Comparison of ENCODE assay signal across 9 mouse cellular contexts in the genomic region with DNA sequence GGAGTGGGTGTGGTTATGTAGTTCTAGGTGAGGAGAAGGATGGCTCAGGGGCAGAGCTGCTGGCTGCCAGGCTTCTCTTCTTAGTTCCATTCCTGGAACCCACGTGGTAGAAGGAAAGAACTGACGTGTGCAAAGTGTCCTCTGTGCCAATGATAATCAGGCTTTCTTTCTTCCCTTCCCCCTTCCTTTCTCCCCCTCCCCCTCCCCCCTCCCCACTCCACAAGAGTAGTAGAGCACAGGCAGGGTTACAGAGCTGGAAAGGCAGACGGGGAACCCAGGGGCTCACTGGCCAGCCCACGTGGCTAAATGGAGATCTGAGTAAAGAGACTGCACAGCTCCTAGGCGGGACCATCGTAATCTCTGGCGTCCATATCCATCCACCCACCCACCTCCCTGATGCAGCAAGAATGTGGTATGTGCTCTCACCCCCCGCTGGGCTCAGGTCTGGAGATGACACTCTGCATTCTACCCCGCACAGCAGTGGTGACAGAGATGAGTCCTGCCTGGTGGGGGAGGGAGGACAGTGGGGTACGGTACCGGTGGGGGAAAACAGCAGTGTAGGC. TPM values are rescaled to one million over a fixed set of nuclear protein-coding genes. Genes with fewer than 3 reads are reported as not detected.
DNase-seq lines count a peak whose midpoint lies in the region; ATAC-seq lines count a peak whose summit lies in the region.
"Had no signal": no experiment of that assay in that cellular context is flagged by ENCODE, and none has a peak within 500 bp of the region (broad histone marks: within the 10 kb centered on the region; RNA-seq: fewer than 3 reads in every experiment).

No protein-coding gene starts in this region.

- no peaks in the 10 kb centered on the region for H3K9me3 ChIP-seq in kidney, embryonic 16.5 days (ENCODE audit: low read length)
- H3K9me3 ChIP-seq in embryonic facial prominence, embryonic 10.5 days: no peaks in the 10 kb centered on the region
- no peaks in the 10 kb centered on the region for H3K9me3 ChIP-seq in intestine, embryonic 14.5 days (ENCODE audit: control insufficient read depth, low read length)

- peaks cover 39% of the 10 kb centered on the region for H3K4me1 ChIP-seq in kidney, embryonic 16.5 days (ENCODE audit: insufficient read depth, low read length)
- peaks cover 73% of the 10 kb centered on the region for H3K4me1 ChIP-seq in embryonic facial prominence, embryonic 10.5 days
- peaks cover 22% of the 10 kb centered on the region for H3K4me1 ChIP-seq in intestine, embryonic 14.5 days (replicated peaks; ENCODE audit: control insufficient read depth, insufficient read depth, low read length)

- H3K4me2 ChIP-seq in kidney, embryonic 16.5 days (replicated peaks; ENCODE audit: low read depth, low read length): peak overlapping the region; percentile 23
- H3K4me2 ChIP-seq in intestine, embryonic 14.5 days (ENCODE audit: low read length): peak overlapping the region; percentile 26

- no peak for ATAC-seq in kidney, embryonic 16.5 days (ENCODE audit: low FRiP score, low TSS enrichment)
- no peak for ATAC-seq in intestine, embryonic 14.5 days (replicated peaks; ENCODE audit: low FRiP score, low TSS enrichment, low read depth)
- ATAC-seq in megakaryocyte, adult 5-6 weeks (ENCODE audit: poor library complexity, severe bottlenecking): no peak

- H3K27ac ChIP-seq in kidney, embryonic 16.5 days (ENCODE audit: low read length): no peak overlapping the region
- peak overlapping the region; percentile 49 for H3K27ac ChIP-seq in embryonic facial prominence, embryonic 10.5 days (replicated peaks)
- no peak overlapping the region for H3K27ac ChIP-seq in intestine, embryonic 14.5 days (ENCODE audit: low read depth)

- 0 out of 2 replicates have a peak overlapping the region, but pooled peaks have one; percentile 5 for H3K4me3 ChIP-seq in kidney, embryonic 16.5 days (ENCODE audit: low read length)
- peak overlapping the region; percentile 30 for H3K4me3 ChIP-seq in embryonic facial prominence, embryonic 10.5 days
- H3K4me3 ChIP-seq in intestine, embryonic 14.5 days (ENCODE audit: low read depth, low read length): no peak overlapping the region

- 18% methylated on average over 11 of the region's 11 CpGs for WGBS in kidney, embryonic 16.5 days
- WGBS in embryonic facial prominence, embryonic 10.5 days: 13% methylated on average over 11 of the region's 11 CpGs
- WGBS in intestine, embryonic 14.5 days: 13% methylated on average over 11 of the region's 11 CpGs

- H3K9ac ChIP-seq in kidney, embryonic 16.5 days (replicated peaks; ENCODE audit: low read length): peak overlapping the region; percentile 55
- no peak overlapping the region for H3K9ac ChIP-seq in intestine, embryonic 14.5 days (ENCODE audit: low read length)

- no peaks in the 10 kb centered on the region; the same call in 1 of the 2 replicates for H3K27me3 ChIP-seq in kidney, embryonic 16.5 days (ENCODE audit: insufficient read depth, low read length)
- H3K27me3 ChIP-seq in embryonic facial prominence, embryonic 10.5 days (replicated peaks; ENCODE audit: low read depth, poor library complexity, severe bottlenecking): 0 out of 2 replicates have a peak, but pooled peaks cover 7% of the 10 kb centered on the region
- H3K27me3 ChIP-seq in intestine, embryonic 14.5 days (replicated peaks; ENCODE audit: control insufficient read depth, insufficient read depth, low read length): no peaks in the 10 kb centered on the region

- no peaks in the 10 kb centered on the region for H3K36me3 ChIP-seq in kidney, embryonic 16.5 days (ENCODE audit: insufficient read depth, low read length)
- H3K36me3 ChIP-seq in embryonic facial prominence, embryonic 10.5 days (replicated peaks): no peaks in the 10 kb centered on the region
- no peaks in the 10 kb centered on the region for H3K36me3 ChIP-seq in intestine, embryonic 14.5 days (ENCODE audit: control insufficient read depth, insufficient read depth, low read length)

- no peak for DNase-seq in kidney, adult 11 months
- peak; percentile 63 for DNase-seq in embryonic facial prominence, embryonic 10.5 days (ENCODE audit: low spot score)
- DNase-seq in intestine, embryonic 14.5 days (ENCODE audit: low spot score): no peak
- DNase-seq in neural tube, embryonic 10.5 days (ENCODE audit: extremely low spot score, low spot score): peak; percentile 44
- DNase-seq in urinary bladder, postnatal 14 days (ENCODE audit: low spot score): no peak
- DNase-seq in gastrocnemius, postnatal 25 days: no peak

RNA-seq across cellular contexts. Expression of a gene that starts 42.6 kb away (rescaled TPM):
- 0.19 TPM in 1 of 2 replicates, not detected in the other for polyA plus RNA-seq in kidney, embryonic 16.5 days (2015; fragmentation: Nextera tagmentation; extraction: Ambion mirVana)
- polyA plus RNA-seq in embryonic facial prominence, embryonic 10.5 days (2016; fragmentation: Nextera tagmentation; extraction: Ambion mirVana): not detected in 2 replicates
- 8.9 and 9.7 TPM in 2 replicates for polyA plus RNA-seq in intestine, embryonic 14.5 days (2014; fragmentation: Nextera tagmentation; extraction: Ambion mirVana)
- not detected in 2 replicates for total RNA-seq in megakaryocyte, adult 5-6 weeks (2015)
- not detected in 2 replicates for total RNA-seq in megakaryocyte, adult 5-6 weeks (2017)
- total RNA-seq in gastrocnemius, postnatal 25 days (2021): under 1 TPM; 0.31 to 0.46 TPM

RNA-seq across cellular contexts. Expression of a gene that starts 49.5 kb away (rescaled TPM):
- polyA plus RNA-seq in kidney, embryonic 16.5 days (2015; fragmentation: Nextera tagmentation; extraction: Ambion mirVana): 49.1 and 50.2 TPM in 2 replicates
- 60.7 and 61.9 TPM in 2 replicates for polyA plus RNA-seq in embryonic facial prominence, embryonic 10.5 days (2016; fragmentation: Nextera tagmentation; extraction: Ambion mirVana)
- polyA plus RNA-seq in intestine, embryonic 14.5 days (2014; fragmentation: Nextera tagmentation; extraction: Ambion mirVana): 67.8 and 72.2 TPM in 2 replicates
- total RNA-seq in megakaryocyte, adult 5-6 weeks (2015): 0.13 TPM in 1 of 2 replicates, not detected in the other
- total RNA-seq in megakaryocyte, adult 5-6 weeks (2017): 0.12 and 0.51 TPM in 2 replicates
- total RNA-seq in gastrocnemius, postnatal 25 days (2021): 10 to 100 TPM; 63.8 to 81.0 TPM

RNA-seq across cellular contexts. Expression of a gene that starts 54.6 kb away (rescaled TPM):
- polyA plus RNA-seq in kidney, embryonic 16.5 days (2015; fragmentation: Nextera tagmentation; extraction: Ambion mirVana): not detected in 2 replicates
- not detected in 2 replicates for polyA plus RNA-seq in embryonic facial prominence, embryonic 10.5 days (2016; fragmentation: Nextera tagmentation; extraction: Ambion mirVana)
- polyA plus RNA-seq in intestine, embryonic 14.5 days (2014; fragmentation: Nextera tagmentation; extraction: Ambion mirVana): 0.26 and 0.43 TPM in 2 replicates
- total RNA-seq in megakaryocyte, adult 5-6 weeks (2015): not detected in 2 replicates
- 0.04 TPM in 1 of 2 replicates, not detected in the other for total RNA-seq in megakaryocyte, adult 5-6 weeks (2017)
- total RNA-seq in gastrocnemius, postnatal 25 days (2021): not detected
- polyA plus RNA-seq: liver, embryonic 16.5 days had no signal

Comparison
In these comparisons a context has a peak if more than half of its experiments do, and no peak if none do; other contexts are left out.
1. DNase-seq: peak in embryonic facial prominence, embryonic 10.5 days (single experiment) and neural tube, embryonic 10.5 days (single experiment); none in kidney, adult 11 months (single experiment), intestine, embryonic 14.5 days (single experiment), urinary bladder, postnatal 14 days (single experiment) and gastrocnemius, postnatal 25 days (single experiment).